In genomic region chrX:153498665-153499293, GRCm38 (mm10) we compare ENCODE assay signal across 8 mouse cellular contexts. TPM values are rescaled to one million over a fixed set of nuclear protein-coding genes. Genes with fewer than 3 reads are reported as not detected.
A peak's percentile ranks its signal among the peaks of the same experiment; 100 is the strongest.
DNase-seq lines count a peak whose midpoint lies in the region; ATAC-seq and TF ChIP-seq lines count a peak whose summit lies in the region.

No protein-coding gene starts in this region.

- H3K9me3 ChIP-seq in heart, embryonic 12.5 days (replicated peaks) = peaks cover 7% of the 10 kb centered on the region

- H3K4me2 ChIP-seq in heart, embryonic 12.5 days = peak overlapping the region; percentile 91

- 19% methylated on average over 30 of the region's 30 CpGs for WGBS in heart, embryonic 12.5 days
- 50% methylated on average over 17 of the region's 30 CpGs for WGBS in macrophage (ENCODE audit: missing documents)

- peak; percentile 15 for DNase-seq in ovary, postnatal 36 days (ENCODE audit: low spot score)
- no peak for DNase-seq in ovary, adult 18-20 months (ENCODE audit: low spot score)
- DNase-seq in embryo, embryonic 10 days (ENCODE audit: low spot score) = peak; percentile 35
- DNase-seq in layer of hippocampus, adult 2 months (ENCODE audit: low spot score in 2 of 2) = peak in 1 of 2 experiments; percentile 14
- peak; percentile 34 for DNase-seq in right cerebral cortex, postnatal 4 days
- no peak for DNase-seq in B cell, adult 2 months

- peaks cover 19% of the 10 kb centered on the region for H3K79me2 ChIP-seq in macrophage (ENCODE audit: inconsistent target)

- H3K27me3 ChIP-seq in heart, embryonic 12.5 days (replicated peaks) = no peaks in the 10 kb centered on the region

- H3K4me3 ChIP-seq in heart, embryonic 12.5 days = peak overlapping the region; percentile 75
- H3K4me3 ChIP-seq in layer of hippocampus, adult 2 months = peak overlapping the region; percentile 67
- H3K4me3 ChIP-seq in macrophage (ENCODE audit: inconsistent target) = peak overlapping the region; percentile 22; the same call in 1 of the 2 replicates

- H3K27ac ChIP-seq in heart, embryonic 12.5 days (ENCODE audit: poor library complexity, severe bottlenecking) = peak overlapping the region; percentile 98
- peak overlapping the region; percentile 96 for H3K27ac ChIP-seq in layer of hippocampus, adult 2 months
- no peak overlapping the region for H3K27ac ChIP-seq in macrophage

- no peak for TF ChIP-seq CTCF in layer of hippocampus, adult 2 months (conservative IDR thresholded peaks at IDR 0.05)

- H3K9ac ChIP-seq in heart, embryonic 12.5 days = peak overlapping the region; percentile 89

- peaks cover 5% of the 10 kb centered on the region; the same call in 1 of the 2 replicates for H3K36me3 ChIP-seq in heart, embryonic 12.5 days
- no peaks in the 10 kb centered on the region for H3K36me3 ChIP-seq in macrophage (ENCODE audit: inconsistent target)

- no peak for ATAC-seq in heart, embryonic 12.5 days (ENCODE audit: insufficient number of reproducible peaks, low FRiP score)

- peaks cover 5% of the 10 kb centered on the region; the same call in 1 of the 2 replicates for H3K4me1 ChIP-seq in heart, embryonic 12.5 days (replicated peaks)

RNA-seq across cellular contexts. Expression of gene Ubqln2, which starts 0.8 kb away (rescaled TPM):
- polyA plus RNA-seq in heart, embryonic 12.5 days (2016; fragmentation: Nextera tagmentation; extraction: Ambion mirVana) = 18.5 and 20.3 TPM in 2 replicates
- 100 to 1,000 TPM; 237 to 243 TPM for total RNA-seq in layer of hippocampus, adult 2 months (2021)
- 1 to 10 TPM in 23 of 26 experiments, under 1 TPM in 3; 0.74 to 7.4 (median 1.9) TPM for total RNA-seq in macrophage (2018; cell fraction: chromatin; rRNA removed)
- total RNA-seq in macrophage (2018; cell fraction: cytosol; rRNA removed) = 10 to 100 TPM; 17.6 to 53.4 (median 27.8) TPM
- 10 to 100 TPM in 13 of 26 experiments, 1 to 10 TPM in 13; 4.2 to 18.9 (median 9.8) TPM for total RNA-seq in macrophage (2018; cell fraction: nucleus; rRNA removed)
- 30.1 to 34.3 TPM (median 32.6 TPM) in 3 replicates for polyA plus RNA-seq in macrophage (2018)

RNA-seq across cellular contexts. Expression of gene Cypt3, which starts 59.6 kb away (rescaled TPM):
- polyA plus RNA-seq in heart, embryonic 12.5 days (2016; fragmentation: Nextera tagmentation; extraction: Ambion mirVana) = not detected in 2 replicates
- not detected for total RNA-seq in layer of hippocampus, adult 2 months (2021)
- total RNA-seq in macrophage (2018; cell fraction: chromatin; rRNA removed) = not detected
- total RNA-seq in macrophage (2018; cell fraction: cytosol; rRNA removed) = not detected
- total RNA-seq in macrophage (2018; cell fraction: nucleus; rRNA removed) = not detected
- not detected in 3 replicates for polyA plus RNA-seq in macrophage (2018)

Comparison
In these comparisons a context has a peak if more than half of its experiments do, and no peak if none do; other contexts are left out.
1. DNase-seq: peak in ovary, postnatal 36 days (single experiment), embryo, embryonic 10 days (single experiment) and right cerebral cortex, postnatal 4 days (single experiment); none in ovary, adult 18-20 months (single experiment) and B cell, adult 2 months (0 of 2).
2. H3K4me3 ChIP-seq: peak in every context shown above with its lines; median percentile 75 in heart, embryonic 12.5 days; 67 in layer of hippocampus, adult 2 months; 22 in macrophage.